Mouse (Mus musculus): ENCODE measurements around the gene Runx2.

Runx2 gene

DNA sequence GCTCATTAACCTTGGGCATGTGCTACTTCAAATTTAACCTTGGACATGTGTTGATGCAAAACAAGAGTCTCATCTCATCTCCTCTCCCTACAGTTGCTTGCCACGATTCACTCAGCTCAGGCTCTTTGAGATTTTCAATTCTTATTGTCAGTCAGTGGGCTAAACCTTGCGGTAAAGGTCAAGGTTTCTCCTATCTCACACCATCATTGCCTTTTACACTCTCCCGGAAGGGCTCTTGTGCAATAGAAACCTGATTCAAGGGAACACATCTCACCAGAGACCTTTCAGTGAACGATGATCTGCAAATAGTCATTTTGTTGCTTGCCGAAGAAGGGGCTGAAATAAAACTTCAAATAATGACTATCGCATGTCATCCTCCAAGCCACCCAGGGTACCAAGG, 354.4 kb downstream of the Runx2 start:
- no peak for DNase-seq (ENCODE audit: low spot score)

DNA sequence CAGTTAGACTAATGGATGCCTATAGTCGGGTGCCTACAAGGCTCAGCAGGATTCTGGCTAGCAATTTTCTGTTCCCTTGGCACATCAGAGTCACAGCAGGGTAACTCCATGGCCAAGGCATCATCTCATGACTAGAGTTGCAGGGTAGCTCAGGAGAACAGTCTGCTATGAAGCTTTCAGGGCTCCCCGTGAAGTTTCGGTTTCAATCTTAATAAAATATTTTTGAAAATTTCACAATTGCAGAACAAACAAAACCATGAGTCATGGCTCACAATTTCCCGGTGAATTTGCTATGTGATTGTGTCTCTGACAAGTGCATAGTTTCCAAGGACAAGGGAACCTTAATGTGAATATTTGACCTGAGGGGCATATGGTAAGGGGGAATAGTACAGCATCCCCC, 355.6 kb downstream of the Runx2 start:
- peak; percentile 18 for DNase-seq (ENCODE audit: low spot score)

DNA sequence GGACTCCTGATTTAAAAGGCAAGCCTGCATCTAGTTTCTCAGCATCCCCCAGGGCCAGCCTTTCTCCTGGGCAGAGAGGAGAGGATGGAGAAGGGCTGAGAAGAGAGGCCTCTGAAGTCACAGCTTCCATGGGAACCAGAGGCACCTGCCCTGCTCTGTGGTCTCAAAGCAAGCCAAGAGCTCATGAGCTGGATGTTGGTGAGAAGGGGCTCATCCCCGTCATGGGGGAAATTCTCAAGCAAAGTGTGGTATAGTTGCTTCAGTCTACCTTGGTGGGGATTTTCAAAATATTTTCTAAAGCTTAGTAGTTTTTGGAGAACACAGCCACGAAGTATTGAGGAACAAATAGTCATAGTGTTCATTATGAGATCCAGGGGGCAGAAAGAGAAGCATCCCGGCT, 357.9 kb downstream of the Runx2 start:
- DNase-seq (ENCODE audit: low spot score) = no peak

DNA sequence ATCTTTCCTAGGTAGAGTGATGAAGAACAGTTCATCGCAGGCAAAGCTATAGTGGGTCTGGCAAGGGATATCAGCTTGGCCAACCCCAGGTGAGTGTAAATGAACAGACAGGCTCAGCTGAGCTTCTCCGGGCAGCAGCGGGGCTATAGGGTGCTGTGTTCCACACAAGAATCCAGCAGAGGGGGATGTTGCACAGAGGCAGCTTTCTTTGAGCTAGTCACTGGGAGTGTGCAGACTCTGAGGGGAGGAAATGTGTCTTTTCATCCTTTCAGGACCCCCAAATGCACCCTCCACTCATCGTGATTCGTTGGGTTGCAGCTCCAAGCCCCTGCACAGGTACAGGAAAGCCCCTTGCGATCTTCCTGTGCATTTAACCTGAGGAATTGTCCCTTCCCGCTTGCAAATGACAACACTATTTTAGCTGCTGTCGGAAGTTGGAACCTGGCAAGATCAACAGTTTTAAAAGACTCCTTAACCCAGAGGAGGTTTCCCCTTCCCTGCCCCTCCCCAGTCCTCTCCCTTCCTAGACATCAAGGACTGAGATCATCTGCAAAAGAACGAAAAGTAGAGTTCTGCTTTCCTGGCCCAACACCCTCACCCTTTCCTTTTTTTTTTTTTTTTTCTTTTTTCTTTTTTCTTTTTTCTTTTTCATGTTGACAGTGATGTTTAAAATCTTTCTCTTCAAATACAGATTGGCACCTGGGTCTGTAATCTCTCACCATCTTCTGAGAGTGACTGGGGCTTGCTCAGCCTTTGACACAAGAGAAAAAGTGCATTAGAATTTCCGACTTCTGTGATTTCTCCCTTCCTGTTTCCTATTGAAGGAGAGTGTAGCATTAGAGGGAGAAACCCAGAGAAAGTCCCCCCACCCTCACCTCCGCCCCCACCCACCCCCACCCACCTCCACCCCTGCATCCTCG, 358.7 kb downstream of the Runx2 start:
- DNase-seq (ENCODE audit: low spot score) = peak; percentile 84

DNA sequence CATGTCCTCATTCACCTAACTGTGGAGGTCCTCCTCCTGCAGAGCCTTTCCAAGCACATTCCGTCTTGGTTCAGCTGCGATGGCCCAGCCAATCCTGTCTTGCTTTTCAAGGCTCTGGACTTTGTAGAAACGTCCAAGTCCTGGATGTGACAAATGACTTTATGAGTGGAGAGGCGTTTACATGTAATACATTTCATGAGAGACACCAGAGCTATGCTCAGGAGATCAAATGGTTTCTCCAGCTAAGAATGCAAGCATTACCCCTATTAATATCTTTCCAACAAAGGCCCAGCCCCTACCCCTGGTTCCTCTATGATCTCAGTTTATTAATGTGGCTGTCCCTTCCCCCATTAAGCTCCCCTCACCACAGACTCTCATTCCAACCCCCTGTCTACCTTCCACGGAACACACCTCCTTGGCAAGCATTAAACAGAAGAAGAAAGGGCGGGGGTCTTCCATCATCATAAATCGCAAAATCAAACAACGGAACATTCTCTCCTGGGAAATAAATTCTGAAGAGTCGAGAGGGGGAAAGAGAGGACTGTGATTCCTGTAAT, 364.6 kb downstream of the Runx2 start:
- no peak for DNase-seq (ENCODE audit: low spot score)
